Mouse (Mus musculus): ENCODE results near the gene Gm3373. TPM values are rescaled to one million over a fixed set of nuclear protein-coding genes. Genes with fewer than 3 reads are reported as not detected.
"Not testable (repeated sequence)": the region's sequence is repeated elsewhere in the genome, so short reads cannot be mapped to it uniquely, and the experiment has no call there.

Gene Gm3373
- not detected in 3 replicates for total RNA-seq (2017)

DNA sequence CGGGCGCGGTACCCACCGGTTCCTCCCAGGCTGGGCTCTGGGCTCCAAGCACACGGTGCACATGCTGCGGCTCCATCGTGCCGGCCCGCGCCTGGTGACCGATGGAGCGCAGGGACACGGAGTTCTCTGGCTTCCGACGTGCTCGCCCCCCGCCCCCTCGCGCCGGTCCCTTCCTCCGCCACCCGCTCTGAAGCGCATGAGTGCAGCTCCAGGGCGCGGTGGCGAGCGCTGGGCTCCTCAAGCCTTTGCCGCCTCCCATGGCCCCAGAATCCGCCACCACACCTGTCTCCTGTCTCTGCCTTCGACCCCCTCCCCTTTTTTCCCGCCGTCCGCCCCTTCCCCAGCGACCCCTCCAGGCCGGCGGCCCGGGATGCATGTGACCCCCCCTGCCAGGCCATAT, at the start of gene Gm3373:
TSS of gene Gm3373 (minus strand) at position 101 of the 400 bp plus-strand sequence.
- ATAC-seq (replicated peaks; ENCODE audit: insufficient number of reproducible peaks, low FRiP score, low TSS enrichment, poor library complexity, severe bottlenecking), result not testable (repeated sequence)

DNA sequence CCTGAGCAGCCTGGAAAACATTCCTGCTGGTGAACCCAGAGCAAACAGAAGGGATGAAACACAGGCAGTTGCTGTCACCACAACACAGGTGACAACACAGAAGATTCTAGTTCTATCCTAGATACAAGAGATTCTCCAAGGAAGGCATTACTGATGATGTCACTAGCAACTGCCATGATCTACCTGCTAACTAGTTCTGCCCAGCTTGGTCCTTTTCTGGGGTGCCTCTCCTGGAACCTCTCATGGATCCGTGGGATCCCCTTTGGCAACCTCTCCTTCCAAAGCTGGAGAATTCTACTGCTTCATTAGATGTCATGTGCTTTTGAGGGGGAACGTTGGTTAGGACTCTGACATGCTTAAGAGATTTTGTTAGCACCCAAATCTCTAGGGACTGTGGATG, 54.0 kb downstream of the Gm3373 start, which contains the start of gene Gm9603:
TSS of gene Gm9603 (minus strand) at position 101 of the 400 bp plus-strand sequence.
- ATAC-seq (replicated peaks; ENCODE audit: insufficient number of reproducible peaks, low FRiP score, low TSS enrichment, poor library complexity, severe bottlenecking), result not testable (repeated sequence)

Other genes starting within 250 kb of the Gm3373 start
- gene Gm3488, start 239.9 kb downstream of the Gm3373 start, total RNA-seq (2017), result not detected in 3 replicates
- gene Gm3532, start 203.1 kb downstream of the Gm3373 start, total RNA-seq (2017), result not detected in 3 replicates
- gene Gm8265, start 108.5 kb downstream of the Gm3373 start, total RNA-seq (2017), result not detected in 3 replicates
- gene Gm9603, start 54.1 kb downstream of the Gm3373 start, total RNA-seq (2017), result not detected in 3 replicates
- not detected in 3 replicates for gene Gm3383, start 66.4 kb upstream of the Gm3373 start, total RNA-seq (2017)
- gene Gm3424, start 88.8 kb upstream of the Gm3373 start, total RNA-seq (2017), result not detected in 3 replicates
- not detected in 3 replicates for gene Gm8237, start 138.8 kb upstream of the Gm3373 start, total RNA-seq (2017)
- gene Gm3248, start 220.2 kb upstream of the Gm3373 start, total RNA-seq (2017), result not detected in 3 replicates
- not detected in 3 replicates for gene Gm3453, start 237.6 kb upstream of the Gm3373 start, total RNA-seq (2017)